Comparison of ENCODE assay signal across 1 mouse cellular context in the genomic region with DNA sequence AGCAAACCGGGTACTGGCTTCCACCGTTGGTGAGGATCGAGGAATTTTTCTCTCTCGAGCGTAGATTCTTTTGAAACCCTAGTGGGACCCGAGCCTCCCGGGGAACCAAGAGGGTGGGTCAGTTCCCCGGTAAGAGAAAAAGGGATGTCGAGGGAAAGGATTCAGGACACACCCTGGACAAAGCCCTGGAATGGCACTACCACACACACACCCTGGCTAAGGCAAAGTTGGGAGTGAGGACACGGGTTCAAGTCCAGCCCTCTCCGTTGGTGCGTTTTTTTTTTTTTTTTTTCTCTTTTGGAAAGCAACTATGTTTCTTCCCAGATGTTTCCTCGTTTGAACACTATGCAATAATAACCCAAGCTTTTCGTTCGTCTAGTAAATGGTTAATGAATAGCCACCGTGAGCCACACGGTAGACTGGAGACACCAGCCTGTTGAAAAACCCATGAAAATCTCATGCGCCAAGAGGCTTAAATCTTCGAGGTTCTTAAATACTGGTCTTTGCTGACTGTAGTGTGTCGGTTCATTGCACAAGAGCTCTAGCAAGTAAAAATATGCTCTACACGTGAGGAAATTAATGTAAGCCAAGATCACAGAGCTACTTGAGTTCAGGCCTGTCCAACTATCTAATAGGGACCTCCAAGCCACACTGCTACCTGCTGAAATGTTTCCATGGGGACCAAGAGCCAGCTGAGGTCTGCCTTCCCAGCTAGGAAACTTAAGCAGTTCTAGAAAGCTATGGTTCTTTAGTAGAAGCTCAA.
TF ChIP-seq lines count a peak whose summit lies in the region.

No protein-coding gene starts in this region.

TF ChIP-seq in MEL, 35 proteins besides CTCF, POLR2A, EP300 and RAD21:
- peak; percentile 71 for TF ChIP-seq ZNF384 (IDR thresholded peaks at IDR 0.05; ENCODE audit: low read depth, low read length)
- TF ChIP-seq HCFC1 (IDR thresholded peaks at IDR 0.05; ENCODE audit: low read depth, low read length) = no peak
- TF ChIP-seq MEF2A (IDR thresholded peaks at IDR 0.05; ENCODE audit: extremely low read depth, insufficient replicate concordance, low read depth, low read length, poor library complexity, severe bottlenecking) = no peak
- no peak for TF ChIP-seq RCOR1 (IDR thresholded peaks at IDR 0.05; ENCODE audit: low read depth, low read length)
- no peak for TF ChIP-seq GATA1 (IDR thresholded peaks at IDR 0.05; ENCODE audit: low read depth, low read length)
- TF ChIP-seq TAL1 (IDR thresholded peaks at IDR 0.05; ENCODE audit: low read length) = no peak
- no peak for TF ChIP-seq ZKSCAN1 (IDR thresholded peaks at IDR 0.05; ENCODE audit: low read depth, low read length)
- no peak for TF ChIP-seq NRF1 (IDR thresholded peaks at IDR 0.05; ENCODE audit: insufficient read depth, low read depth, low read length, poor library complexity, severe bottlenecking)
